ENCODE assay signal across 11 mouse cellular contexts in the genomic region with DNA sequence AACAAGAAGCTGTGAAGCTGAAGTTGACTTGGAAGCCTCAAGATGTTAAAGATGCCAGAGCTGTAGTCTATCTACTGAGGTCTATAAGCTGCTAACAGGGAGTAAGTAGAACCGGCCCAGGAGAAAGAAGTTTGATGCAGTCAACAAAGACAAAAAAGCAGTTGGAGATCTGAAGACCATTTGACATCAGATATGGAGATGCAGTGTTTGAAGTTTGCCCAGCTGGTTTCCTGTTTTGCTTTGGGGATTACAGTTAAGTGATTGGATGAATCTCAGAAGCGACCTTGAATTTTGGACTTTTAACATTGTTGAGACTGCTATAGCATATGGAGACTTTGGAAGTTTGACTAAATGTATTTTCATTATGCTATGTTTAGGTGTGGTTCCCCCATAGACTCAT.
"Had no signal": no experiment of that assay in that cellular context is flagged by ENCODE, and none has a peak within 500 bp of the region (broad histone marks: within the 10 kb centered on the region; RNA-seq: fewer than 3 reads in every experiment).

No protein-coding gene starts in this region.

- DNase-seq: kidney, adult 11 months; kidney, adult 8-10 months; kidney, postnatal 10 days; kidney, postnatal 36 days; liver; lung, adult 18-20 months; lung, postnatal 10 days; lung, postnatal 36 days; right cerebral cortex, adult 18-20 months; right cerebral cortex, postnatal 14 days; right cerebral cortex, postnatal 4 days had no signal
